Mouse (Mus musculus): Measurements from ENCODE around the gene Chrnb4. TPM values are rescaled to one million over a fixed set of nuclear protein-coding genes. Genes with fewer than 3 reads are reported as not detected.
A peak's percentile ranks its signal among the peaks of the same experiment; 100 is the strongest.

The Chrnb4 gene
- total and polyA plus RNA-seq, 3 experiments: 0.22 TPM; not detected in 2

- H3K4me3 ChIP-seq (ENCODE audit: low read depth, low read length): no peak within 1 kb of the TSS
- TF ChIP-seq TAL1 (conservative IDR thresholded peaks at IDR 0.05; ENCODE audit: low read depth, low read length): no peak
These were observed 22.3 kb downstream of the Chrnb4 start, which contains the start of gene Chrna3 for GRCm38 (mm10) chr9:55026275-55026663. TSS of gene Chrna3 (minus strand) at chr9:55026562.

GRCm38 (mm10) chr9:55025534-55026274, 22.9 kb downstream of the Chrnb4 start:
- H3K27me3 ChIP-seq (ENCODE audit: insufficient read depth, low read length): peaks cover 44% of the 10 kb centered on the region
- H3K4me3 ChIP-seq (ENCODE audit: low read depth, low read length): no peak overlapping the region
- no peak for DNase-seq (ENCODE audit: low spot score)

More at GRCm38 (mm10) chr9:55026275-55026663, 22.3 kb downstream of the Chrnb4 start, which contains the start of gene Chrna3:
- ATAC-seq (ENCODE audit: extremely low read depth, insufficient number of reproducible peaks, low FRiP score, poor library complexity, severe bottlenecking) (no peak), DNase-seq (ENCODE audit: low spot score) (no peak)
- H3K36me3 ChIP-seq (replicated peaks): no peaks in the 10 kb centered on the region
- peaks cover 44% of the 10 kb centered on the region for H3K27me3 ChIP-seq (ENCODE audit: insufficient read depth, low read length)
- H3K9me3 ChIP-seq (replicated peaks): no peaks in the 10 kb centered on the region
- peaks cover 5% of the 10 kb centered on the region; the same call in 1 of the 2 replicates for H3K4me1 ChIP-seq (ENCODE audit: insufficient read depth, low read depth, low read length)

GRCm38 (mm10) chr9:55023902-55024583, 24.5 kb downstream of the Chrnb4 start:
- TF ChIP-seq TAL1 (conservative IDR thresholded peaks at IDR 0.05; ENCODE audit: low read depth, low read length) (no peak), CTCF (IDR thresholded peaks at IDR 0.05; ENCODE audit: low read depth, low read length) (peak; percentile 52)
- Histone ChIP-seq H3K27me3 (ENCODE audit: insufficient read depth, low read length) (peaks cover 42% of the 10 kb centered on the region), H3K9me3 (replicated peaks) (no peaks in the 10 kb centered on the region), H3K4me3 (ENCODE audit: low read depth, low read length) (no peak overlapping the region), H3K36me3 (replicated peaks) (no peaks in the 10 kb centered on the region), H3K4me1 (ENCODE audit: insufficient read depth, low read depth, low read length) (peaks cover 5% of the 10 kb centered on the region; the same call in 1 of the 2 replicates)
- ATAC-seq (ENCODE audit: extremely low read depth, insufficient number of reproducible peaks, low FRiP score, poor library complexity, severe bottlenecking) (no peak), DNase-seq (ENCODE audit: low spot score) (peak; percentile 45)

More at GRCm38 (mm10) chr9:55025534-55026274, 22.9 kb downstream of the Chrnb4 start:
- Histone ChIP-seq H3K9me3 (replicated peaks) (no peaks in the 10 kb centered on the region), H3K4me1 (ENCODE audit: insufficient read depth, low read depth, low read length) (peaks cover 5% of the 10 kb centered on the region; the same call in 1 of the 2 replicates), H3K36me3 (replicated peaks) (no peaks in the 10 kb centered on the region)
- ATAC-seq (ENCODE audit: extremely low read depth, insufficient number of reproducible peaks, low FRiP score, poor library complexity, severe bottlenecking): no peak
- TF ChIP-seq GATA2 (IDR thresholded peaks at IDR 0.05; ENCODE audit: borderline replicate concordance, low read depth, low read length): no peak
- no peak for TF ChIP-seq CTCF (IDR thresholded peaks at IDR 0.05; ENCODE audit: low read depth, low read length)
- TF ChIP-seq POLR2AphosphoS5 (IDR thresholded peaks at IDR 0.05; ENCODE audit: insufficient replicate concordance, low read depth, low read length): no peak
- TF ChIP-seq GATA1 (IDR thresholded peaks at IDR 0.05; ENCODE audit: borderline replicate concordance, low read length): no peak
- no peak for TF ChIP-seq TAL1 (conservative IDR thresholded peaks at IDR 0.05; ENCODE audit: low read depth, low read length)

DNA sequence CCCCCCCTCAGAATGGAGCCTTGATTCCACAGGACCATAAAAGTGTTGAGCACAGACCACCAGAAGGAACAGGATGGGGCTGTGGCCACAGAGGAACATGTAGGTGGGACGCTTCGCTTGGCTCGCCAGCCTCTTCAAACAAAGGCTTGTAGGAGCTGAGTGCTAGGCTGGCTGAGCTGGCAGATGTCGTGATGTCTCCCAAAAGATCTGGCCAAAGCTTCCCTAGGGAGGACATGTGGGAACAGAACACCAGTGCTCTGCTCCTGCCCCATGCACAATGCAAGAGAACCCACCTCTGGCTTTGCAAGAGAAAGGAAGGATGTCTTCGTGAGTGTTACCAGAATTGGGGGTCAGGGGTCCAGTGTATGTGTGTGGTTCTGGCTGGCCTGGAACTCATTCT, 25.3 kb downstream of the Chrnb4 start:
- peaks cover 42% of the 10 kb centered on the region for H3K27me3 ChIP-seq (ENCODE audit: insufficient read depth, low read length)
- H3K36me3 ChIP-seq (replicated peaks): no peaks in the 10 kb centered on the region
- H3K9me3 ChIP-seq (replicated peaks): no peaks in the 10 kb centered on the region
- DNase-seq (ENCODE audit: low spot score) (no peak), ATAC-seq (ENCODE audit: extremely low read depth, insufficient number of reproducible peaks, low FRiP score, poor library complexity, severe bottlenecking) (no peak)
- H3K4me3 ChIP-seq (ENCODE audit: low read depth, low read length): no peak overlapping the region
- peaks cover 5% of the 10 kb centered on the region; the same call in 1 of the 2 replicates for H3K4me1 ChIP-seq (ENCODE audit: insufficient read depth, low read depth, low read length)
- no peak for TF ChIP-seq POLR2AphosphoS5 (IDR thresholded peaks at IDR 0.05; ENCODE audit: insufficient replicate concordance, low read depth, low read length)
- TF ChIP-seq GATA2 (IDR thresholded peaks at IDR 0.05; ENCODE audit: borderline replicate concordance, low read depth, low read length): no peak
- no peak for TF ChIP-seq TAL1 (conservative IDR thresholded peaks at IDR 0.05; ENCODE audit: low read depth, low read length)
- TF ChIP-seq GATA1 (IDR thresholded peaks at IDR 0.05; ENCODE audit: borderline replicate concordance, low read length): no peak
- TF ChIP-seq CTCF (IDR thresholded peaks at IDR 0.05; ENCODE audit: low read depth, low read length): no peak

DNA sequence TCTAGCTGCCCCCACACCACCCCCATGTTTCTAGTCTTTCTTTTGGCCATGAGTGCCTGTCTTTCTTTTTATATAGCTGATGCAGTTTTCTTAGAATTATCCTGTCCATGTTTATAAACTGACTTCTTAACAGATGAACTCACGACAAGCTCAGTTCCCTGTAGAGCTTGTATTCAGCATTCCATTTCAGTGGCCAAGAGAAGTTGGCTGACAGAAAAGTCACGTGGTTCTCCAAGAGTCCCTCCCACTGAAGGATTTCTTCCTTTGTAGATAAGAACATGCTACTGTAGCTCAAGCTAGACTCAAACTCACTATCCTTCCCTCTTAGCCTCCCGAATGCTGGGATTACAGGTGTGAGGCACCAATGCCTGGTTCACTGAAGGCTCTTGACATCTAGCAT, 31.7 kb downstream of the Chrnb4 start:
- TF ChIP-seq CTCF (IDR thresholded peaks at IDR 0.05; ENCODE audit: low read depth, low read length): no peak
- no peak for TF ChIP-seq GATA1 (IDR thresholded peaks at IDR 0.05; ENCODE audit: borderline replicate concordance, low read length)
- TF ChIP-seq TAL1 (conservative IDR thresholded peaks at IDR 0.05; ENCODE audit: low read depth, low read length): no peak
- Histone ChIP-seq H3K36me3 (replicated peaks) (no peaks in the 10 kb centered on the region), H3K27me3 (ENCODE audit: insufficient read depth, low read length) (peaks cover 26% of the 10 kb centered on the region), H3K9me3 (replicated peaks) (no peaks in the 10 kb centered on the region), H3K4me3 (ENCODE audit: low read depth, low read length) (no peak overlapping the region), H3K4me1 (ENCODE audit: insufficient read depth, low read depth, low read length) (peaks cover 5% of the 10 kb centered on the region)
- DNase-seq (ENCODE audit: low spot score): no peak
- ATAC-seq (ENCODE audit: extremely low read depth, insufficient number of reproducible peaks, low FRiP score, poor library complexity, severe bottlenecking): no peak

- peak; percentile 53 for DNase-seq (ENCODE audit: low spot score)
These were observed 37.8 kb downstream of the Chrnb4 start for GRCm38 (mm10) chr9:55010588-55011350.

More at GRCm38 (mm10) chr9:55010588-55011350, 37.8 kb downstream of the Chrnb4 start:
- no peaks in the 10 kb centered on the region for H3K36me3 ChIP-seq (replicated peaks)
- H3K9me3 ChIP-seq (replicated peaks): no peaks in the 10 kb centered on the region
- H3K4me3 ChIP-seq (ENCODE audit: low read depth, low read length): peak overlapping the region; percentile 31; the same call in 1 of the 2 replicates
- peaks cover 33% of the 10 kb centered on the region for H3K4me1 ChIP-seq (ENCODE audit: insufficient read depth, low read depth, low read length)
- H3K27me3 ChIP-seq (ENCODE audit: insufficient read depth, low read length): peaks cover 7% of the 10 kb centered on the region
- peak; percentile 38 for TF ChIP-seq TAL1 (conservative IDR thresholded peaks at IDR 0.05; ENCODE audit: low read depth, low read length)
- no peak for TF ChIP-seq POLR2AphosphoS5 (IDR thresholded peaks at IDR 0.05; ENCODE audit: insufficient replicate concordance, low read depth, low read length)
- TF ChIP-seq CTCF (IDR thresholded peaks at IDR 0.05; ENCODE audit: low read depth, low read length): no peak
- no peak for TF ChIP-seq GATA2 (IDR thresholded peaks at IDR 0.05; ENCODE audit: borderline replicate concordance, low read depth, low read length)
- no peak for TF ChIP-seq GATA1 (IDR thresholded peaks at IDR 0.05; ENCODE audit: borderline replicate concordance, low read length)
- ATAC-seq (ENCODE audit: extremely low read depth, insufficient number of reproducible peaks, low FRiP score, poor library complexity, severe bottlenecking): peak; percentile 72
